Mouse (Mus musculus) brown adipose tissue, adult 24 weeks (tissue): Measurements from ENCODE around the gene Egfr. TPM values are rescaled to one million over a fixed set of nuclear protein-coding genes. Genes with fewer than 3 reads are reported as not detected.

Experiments used
- H3K27ac ChIP-seq: fragments of 200-500 bp; replicated peaks from 2 replicates; pipeline ENCODE4 v1.5.1; 2012; ENCODE audit warnings: low read depth, mild to moderate bottlenecking, low read length
- H3K4me1 ChIP-seq: fragments of 200-500 bp; 2 replicates; pipeline ENCODE4 v1.6.1; 2012; ENCODE audit warnings: low read length, mixed read lengths; ENCODE audit not compliant: control insufficient read depth, insufficient read depth, insufficient read length
- H3K4me3 ChIP-seq: fragments of 200-500 bp; 2 replicates; pipeline ENCODE4 v1.5.1; 2012; ENCODE audit warnings: low read depth, mild to moderate bottlenecking, low read length, moderate library complexity; ENCODE audit not compliant: insufficient read depth
- polyA plus RNA-seq: library from polyadenylated mRNA; stranded (reverse); fragments of >200 nt; gene quantifications from 2 replicates; pipeline ENCODE4 v1.2.4, GENCODE M21; 2012; ENCODE audit not compliant: missing spikeins, insufficient read depth, insufficient read length

The Egfr gene
- polyA plus RNA-seq, 1 experiment: 5.9 TPM

- Histone ChIP-seq H3K4me3 (no peak overlapping the region), H3K27ac (no peak overlapping the region), H3K4me1 (no peaks in the 10 kb centered on the region)
Measured at GRCm38 (mm10) chr11:16800507-16800906, 48.5 kb downstream of the Egfr start.

DNA sequence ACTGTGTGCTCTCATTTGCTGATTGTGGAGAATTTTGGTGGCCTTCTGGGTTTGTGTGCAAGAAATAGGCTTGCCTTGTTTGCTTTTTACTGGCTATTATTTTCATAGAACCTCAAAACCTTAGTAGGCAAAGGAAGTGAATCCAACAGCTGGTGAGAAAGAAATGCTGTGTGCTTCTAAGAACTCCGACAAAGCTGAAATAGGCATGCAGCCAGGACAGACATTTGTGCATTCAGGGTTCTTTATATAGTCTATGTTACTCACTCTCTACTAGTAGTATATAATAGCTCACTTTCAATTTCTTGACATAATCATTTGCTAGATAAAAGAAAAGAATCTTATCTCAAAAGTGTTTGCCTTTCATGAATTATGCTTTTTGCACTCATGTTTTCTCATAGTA lies 50.7 kb downstream of the Egfr start:
- H3K4me1 ChIP-seq: no peaks in the 10 kb centered on the region
- no peak overlapping the region for H3K27ac ChIP-seq

DNA sequence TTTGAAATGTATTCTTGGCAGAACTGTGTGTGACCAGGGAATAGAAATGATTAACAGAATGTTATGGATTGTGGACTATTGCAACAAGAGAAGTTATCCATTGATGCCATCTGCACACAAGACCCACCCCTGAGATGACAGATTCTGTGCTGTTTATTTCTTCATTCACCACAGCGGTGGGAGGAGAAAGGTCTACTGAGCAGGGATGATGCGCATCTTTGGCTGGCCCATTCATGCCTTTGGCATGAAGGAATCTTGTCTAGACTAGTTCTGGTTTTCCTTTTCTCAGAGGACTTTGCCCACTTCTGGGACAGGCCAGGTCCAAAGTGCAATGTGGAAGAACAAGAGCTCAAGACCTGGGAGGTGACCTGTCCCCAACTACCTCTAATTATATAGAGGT lies 52.0 kb downstream of the Egfr start:
- H3K27ac ChIP-seq: no peak overlapping the region
- H3K4me1 ChIP-seq: no peaks in the 10 kb centered on the region
- no peak overlapping the region for H3K4me3 ChIP-seq

More for the DNA sequence above, 50.7 kb downstream of the Egfr start:
- H3K4me3 ChIP-seq: no peak overlapping the region

GRCm38 (mm10) chr11:16805886-16806285 lies 53.9 kb downstream of the Egfr start:
- Histone ChIP-seq H3K27ac (no peak overlapping the region), H3K4me3 (no peak overlapping the region), H3K4me1 (no peaks in the 10 kb centered on the region)

DNA sequence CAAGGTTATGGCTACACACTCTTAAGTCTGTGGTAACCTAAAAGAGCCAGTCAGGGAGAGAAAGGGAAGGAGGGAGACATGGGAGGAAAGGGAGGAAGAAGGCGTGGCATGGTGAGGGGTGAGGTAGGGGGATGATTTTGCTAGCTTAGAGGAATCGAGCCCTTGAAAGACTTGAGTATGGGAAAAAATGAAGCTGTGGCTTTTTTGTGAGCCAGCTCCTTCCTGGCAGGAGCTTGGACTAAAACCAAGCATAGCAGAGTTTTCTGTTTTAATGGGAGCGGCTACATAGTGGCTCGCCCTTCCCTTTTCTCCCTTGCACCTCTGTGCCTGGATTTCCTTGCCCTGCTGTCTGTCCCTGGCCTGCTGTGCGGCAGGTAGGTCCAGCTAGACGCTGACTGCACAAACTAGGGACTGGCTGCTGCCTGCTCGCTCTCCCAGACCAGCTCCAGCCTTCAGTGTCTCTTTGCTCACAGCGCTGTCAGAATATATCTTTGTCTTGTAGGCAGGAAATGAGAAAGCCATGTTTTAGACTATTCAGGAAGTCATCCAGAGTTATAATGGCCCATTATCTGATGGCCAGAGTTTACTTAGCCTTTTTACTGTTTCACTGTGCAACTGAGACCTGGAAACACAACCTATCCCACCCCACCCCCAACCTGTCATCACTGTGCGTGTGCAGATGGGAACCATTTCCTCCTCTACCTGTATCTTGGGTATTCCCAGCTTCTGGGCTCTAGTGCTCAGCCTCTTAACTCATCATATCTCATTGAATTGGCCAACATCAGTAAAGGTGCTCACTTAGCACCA lies 57.4 kb downstream of the Egfr start:
- H3K27ac ChIP-seq: no peak overlapping the region
- no peaks in the 10 kb centered on the region for H3K4me1 ChIP-seq
- H3K4me3 ChIP-seq: no peak overlapping the region

DNA sequence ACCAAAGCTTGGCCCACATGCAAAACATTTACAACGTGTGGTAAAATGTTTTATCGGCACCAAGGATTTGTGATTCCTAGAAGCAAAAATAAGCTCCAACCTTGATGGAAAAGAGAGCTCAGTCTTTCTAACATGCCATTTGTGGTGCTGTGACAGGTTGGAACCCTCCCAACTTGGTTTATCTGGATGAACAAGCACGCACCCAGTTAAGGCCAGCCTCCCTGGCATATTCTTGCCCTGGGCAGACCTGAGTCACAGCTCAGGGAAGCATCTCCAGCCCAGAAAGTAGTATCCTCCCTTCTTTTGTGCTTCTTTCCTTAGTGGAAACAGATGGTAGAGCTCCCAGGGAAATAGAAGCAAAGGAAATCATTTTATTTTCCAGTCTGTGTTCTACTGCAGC lies 58.1 kb downstream of the Egfr start:
- H3K4me3 ChIP-seq: no peak overlapping the region
- no peaks in the 10 kb centered on the region for H3K4me1 ChIP-seq
- no peak overlapping the region for H3K27ac ChIP-seq

DNA sequence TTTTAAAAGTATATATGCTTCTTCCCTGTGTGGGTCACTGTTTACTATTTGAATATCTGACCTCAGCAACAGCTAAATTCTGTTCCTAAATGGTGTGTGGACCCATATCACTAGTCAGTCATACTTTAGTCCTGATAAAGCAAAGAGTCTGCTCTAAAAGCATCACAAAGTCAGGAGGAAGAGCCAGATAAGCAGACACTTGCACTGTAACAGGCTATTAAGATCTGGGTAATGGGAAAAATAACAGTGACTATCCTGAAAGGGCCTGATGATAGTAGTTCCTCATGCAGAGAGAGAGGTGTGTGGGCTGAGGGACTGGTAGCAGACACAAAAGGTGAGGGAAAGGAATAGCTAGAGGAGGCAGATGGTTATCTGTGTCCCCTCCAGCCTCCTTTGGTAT lies 61.3 kb downstream of the Egfr start:
- Histone ChIP-seq H3K27ac (no peak overlapping the region), H3K4me3 (no peak overlapping the region), H3K4me1 (no peaks in the 10 kb centered on the region)

DNA sequence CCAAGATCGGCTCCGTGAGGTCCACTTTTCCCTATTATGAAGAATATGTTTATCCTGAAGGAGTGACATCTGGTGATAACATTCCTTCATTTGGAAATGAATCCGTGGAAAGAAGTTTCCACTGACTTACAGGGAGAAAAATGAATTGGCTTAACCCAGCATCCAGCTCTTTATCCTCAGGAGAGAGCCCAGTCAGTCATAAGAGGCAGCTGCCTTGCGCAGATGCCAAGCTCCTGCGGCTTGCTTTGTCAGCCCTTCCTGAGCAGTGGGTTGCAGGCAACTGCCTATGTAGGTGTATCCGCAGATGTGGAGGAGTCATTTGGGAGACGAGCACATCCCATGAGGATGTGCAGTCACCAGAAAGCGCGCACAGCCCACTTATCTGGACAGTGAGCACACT lies 64.4 kb downstream of the Egfr start:
- no peak overlapping the region; the same call in 1 of the 2 replicates for H3K27ac ChIP-seq
- no peak overlapping the region for H3K4me3 ChIP-seq
- H3K4me1 ChIP-seq: no peaks in the 10 kb centered on the region

DNA sequence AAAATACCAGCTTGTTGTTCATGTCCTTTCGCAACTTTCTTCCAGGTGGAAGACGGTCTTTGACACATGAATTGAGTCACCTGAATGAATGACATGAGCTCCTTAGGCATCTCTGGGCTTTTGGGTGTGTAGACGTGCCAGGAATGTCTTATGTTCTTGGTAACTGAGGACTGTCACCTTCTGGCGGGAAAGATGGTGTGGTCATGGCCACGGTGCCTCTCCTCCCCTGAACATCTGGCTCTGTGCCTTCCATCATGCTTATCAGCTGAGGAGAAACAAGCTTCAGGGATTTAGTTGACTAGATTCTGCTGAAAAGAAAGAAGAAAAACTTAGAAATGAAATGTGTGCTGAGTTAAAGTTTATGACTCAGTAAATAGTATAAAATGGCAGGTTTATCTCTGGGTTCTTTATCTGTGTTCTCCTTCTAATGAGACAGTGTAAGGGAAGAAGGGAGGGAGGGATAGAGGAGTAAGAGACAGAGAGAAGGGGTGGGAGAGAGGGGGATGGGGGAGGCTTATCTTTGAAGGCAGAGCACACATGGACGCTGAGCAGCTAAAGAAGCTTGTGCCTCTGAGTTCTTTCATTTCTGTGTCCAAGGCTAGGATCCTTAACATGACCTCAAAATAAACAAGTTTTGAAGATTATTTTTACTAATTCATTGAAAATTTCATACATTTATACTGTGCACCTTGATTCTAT lies 65.5 kb downstream of the Egfr start:
- H3K27ac ChIP-seq: no peak overlapping the region; the same call in 1 of the 2 replicates
- no peak overlapping the region for H3K4me3 ChIP-seq
- no peaks in the 10 kb centered on the region for H3K4me1 ChIP-seq

DNA sequence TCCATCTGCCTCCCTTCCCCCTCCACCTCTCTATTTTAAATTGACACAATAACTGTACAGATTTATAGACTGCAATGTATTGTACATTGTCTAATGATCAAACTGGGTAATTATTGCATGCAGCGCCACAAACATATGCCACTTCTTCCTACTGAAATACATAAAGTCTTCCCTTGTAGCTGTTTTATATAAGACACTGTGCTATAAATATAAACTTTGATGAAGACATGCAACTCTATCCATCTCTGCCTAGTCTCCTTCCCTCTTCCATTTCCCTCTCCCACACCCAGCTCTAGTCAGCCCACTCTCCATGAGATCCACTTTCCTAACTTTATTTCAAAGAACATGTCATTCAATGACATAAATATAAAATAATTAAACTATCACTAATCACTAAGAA lies 67.4 kb downstream of the Egfr start:
- Histone ChIP-seq H3K4me3 (no peak overlapping the region), H3K4me1 (no peaks in the 10 kb centered on the region), H3K27ac (no peak overlapping the region)

- no peak overlapping the region for H3K4me3 ChIP-seq
- H3K4me1 ChIP-seq: no peaks in the 10 kb centered on the region
- H3K27ac ChIP-seq: no peak overlapping the region
Measured at GRCm38 (mm10) chr11:16820138-16820537, 68.1 kb downstream of the Egfr start.

- H3K27ac ChIP-seq: no peak overlapping the region
- no peak overlapping the region for H3K4me3 ChIP-seq
- H3K4me1 ChIP-seq: no peaks in the 10 kb centered on the region
Measured at GRCm38 (mm10) chr11:16821668-16822254, 69.8 kb downstream of the Egfr start.

DNA sequence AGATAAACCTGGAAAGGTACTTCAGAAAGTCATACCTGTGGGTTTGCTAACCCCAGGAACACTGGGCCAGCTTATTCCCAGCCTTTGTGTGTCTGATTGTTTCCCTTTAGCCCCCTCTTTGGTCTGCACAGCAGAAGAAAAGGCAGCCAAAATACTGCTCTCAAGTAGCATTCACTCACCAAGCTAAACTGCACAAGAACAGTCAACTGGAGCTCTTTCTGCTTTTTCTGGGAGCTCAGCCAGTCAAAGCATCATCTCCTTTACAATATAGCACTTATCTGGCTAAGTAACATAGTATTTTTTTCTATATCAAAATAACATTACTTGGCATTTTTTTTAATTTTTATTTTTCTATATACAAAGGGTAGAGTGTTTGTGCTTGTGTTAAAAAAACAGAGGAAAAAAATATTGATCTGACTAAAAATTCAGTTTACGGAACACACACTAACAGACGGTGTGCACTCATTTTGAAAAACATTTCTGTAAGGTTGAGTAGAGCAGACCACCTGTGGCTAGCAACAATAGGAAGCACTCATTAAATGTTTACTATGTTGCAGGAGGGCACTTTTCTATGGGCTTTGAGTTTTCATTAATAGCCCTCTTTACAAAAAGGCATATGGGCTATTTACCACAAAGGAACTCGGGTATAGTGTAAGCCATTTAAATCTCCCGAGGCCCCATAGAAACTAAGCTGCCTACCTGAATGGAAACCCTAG lies 72.0 kb downstream of the Egfr start:
- H3K4me3 ChIP-seq: no peak overlapping the region
- no peaks in the 10 kb centered on the region for H3K4me1 ChIP-seq
- H3K27ac ChIP-seq: no peak overlapping the region

DNA sequence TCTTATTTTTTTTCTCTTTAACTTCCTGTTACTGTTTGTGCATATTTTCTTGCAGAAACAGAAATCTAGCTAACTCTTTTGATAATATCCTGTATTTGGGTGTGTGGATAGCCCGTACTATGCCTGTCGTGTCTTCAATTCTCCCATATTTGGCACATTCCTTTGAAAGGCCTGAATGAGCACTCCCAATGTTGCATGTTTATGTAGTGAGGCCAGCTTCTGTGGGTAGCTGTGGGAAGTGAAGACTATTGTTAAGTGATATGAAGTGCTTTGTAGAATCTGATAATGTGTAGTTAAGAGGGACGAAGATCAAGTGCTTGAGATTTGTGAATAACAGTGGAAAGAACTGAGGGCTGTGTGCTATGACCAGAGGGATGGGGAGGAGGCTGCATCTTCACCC lies 77.5 kb downstream of the Egfr start:
- no peaks in the 10 kb centered on the region for H3K4me1 ChIP-seq
- H3K27ac ChIP-seq: no peak overlapping the region
- no peak overlapping the region for H3K4me3 ChIP-seq

- H3K4me1 ChIP-seq: no peaks in the 10 kb centered on the region
- no peak overlapping the region for H3K27ac ChIP-seq
- H3K4me3 ChIP-seq: no peak overlapping the region
Measured at GRCm38 (mm10) chr11:16830531-16831227, 78.7 kb downstream of the Egfr start.
